Mouse (Mus musculus) liver, adult 2 months (tissue): ENCODE data around the gene Car14.

Experiments
- CTCF ChIP-seq: fragments of 200-500 bp; IDR thresholded peaks from 2 replicates; pipeline ENCODE4 v1.5.1; 2011; ENCODE audit warnings: low read depth, low read length, control low read depth
- POLR2A ChIP-seq: fragments of 200-500 bp; IDR thresholded peaks from 2 replicates; pipeline ENCODE4 v1.6.1; 2011; ENCODE audit warnings: low read length, control low read depth; ENCODE audit not compliant: insufficient read depth; ENCODE audit errors: extremely low read depth

DNA sequence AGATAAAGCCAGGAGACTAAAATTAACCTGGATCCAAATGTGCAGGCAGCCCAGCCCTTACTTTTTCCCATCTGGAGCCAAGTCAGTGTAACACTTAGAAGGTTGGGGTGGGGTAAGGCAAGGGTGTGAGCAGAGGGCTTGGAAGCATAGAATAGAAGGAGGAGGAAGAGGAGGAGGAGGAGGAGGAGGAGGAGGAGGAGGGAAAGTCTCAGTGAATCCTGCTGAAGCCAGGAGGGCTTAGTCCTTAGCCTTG is 2.2 kb downstream of the Car14 start:
- TF ChIP-seq POLR2A, result no peak
- no peak for TF ChIP-seq CTCF
